Mouse (Mus musculus) natural killer cell, adult 2 months (primary cell): ENCODE data around the gene Tmem120a.
A peak's percentile ranks its signal among the peaks of the same experiment; 100 is the strongest.

ENCODE experiments used
- DNase-seq, 2 experiments: peaks; one replicate each; pipeline ENCODE4 v3.0.0; 2022; ENCODE audit warnings: low spot score in 2 of 2

The Tmem120a gene

GRCm38 (mm10) chr5:135743741-135744609 is at the start of gene Tmem120a:
Tmem120a (minus strand) TSS chr5:135744448.
- DNase-seq: peak; percentile 89

GRCm38 (mm10) chr5:135782901-135783300 is 38.7 kb upstream of the Tmem120a start:
- DNase-seq: no peak

DNA sequence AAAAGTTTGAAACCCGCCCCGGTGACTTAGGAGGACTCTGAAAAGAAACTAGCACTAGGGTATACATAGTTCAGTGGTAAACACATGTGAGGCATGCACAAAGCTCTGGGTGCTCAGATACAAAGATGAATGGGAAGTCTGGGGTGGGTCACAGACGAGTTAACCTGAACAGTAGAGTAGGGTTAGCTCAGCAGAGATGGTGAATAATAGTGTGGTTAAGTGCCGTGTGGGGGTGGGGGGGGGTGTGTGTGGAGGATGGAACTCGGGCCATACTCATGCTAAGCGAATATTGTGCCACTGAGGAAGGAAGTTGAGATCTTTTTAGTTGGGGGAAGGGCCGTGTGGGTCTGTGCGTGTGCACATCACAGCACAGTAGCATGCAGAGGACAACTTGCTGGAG is 36.1 kb upstream of the Tmem120a start:
- no peak for DNase-seq

DNA sequence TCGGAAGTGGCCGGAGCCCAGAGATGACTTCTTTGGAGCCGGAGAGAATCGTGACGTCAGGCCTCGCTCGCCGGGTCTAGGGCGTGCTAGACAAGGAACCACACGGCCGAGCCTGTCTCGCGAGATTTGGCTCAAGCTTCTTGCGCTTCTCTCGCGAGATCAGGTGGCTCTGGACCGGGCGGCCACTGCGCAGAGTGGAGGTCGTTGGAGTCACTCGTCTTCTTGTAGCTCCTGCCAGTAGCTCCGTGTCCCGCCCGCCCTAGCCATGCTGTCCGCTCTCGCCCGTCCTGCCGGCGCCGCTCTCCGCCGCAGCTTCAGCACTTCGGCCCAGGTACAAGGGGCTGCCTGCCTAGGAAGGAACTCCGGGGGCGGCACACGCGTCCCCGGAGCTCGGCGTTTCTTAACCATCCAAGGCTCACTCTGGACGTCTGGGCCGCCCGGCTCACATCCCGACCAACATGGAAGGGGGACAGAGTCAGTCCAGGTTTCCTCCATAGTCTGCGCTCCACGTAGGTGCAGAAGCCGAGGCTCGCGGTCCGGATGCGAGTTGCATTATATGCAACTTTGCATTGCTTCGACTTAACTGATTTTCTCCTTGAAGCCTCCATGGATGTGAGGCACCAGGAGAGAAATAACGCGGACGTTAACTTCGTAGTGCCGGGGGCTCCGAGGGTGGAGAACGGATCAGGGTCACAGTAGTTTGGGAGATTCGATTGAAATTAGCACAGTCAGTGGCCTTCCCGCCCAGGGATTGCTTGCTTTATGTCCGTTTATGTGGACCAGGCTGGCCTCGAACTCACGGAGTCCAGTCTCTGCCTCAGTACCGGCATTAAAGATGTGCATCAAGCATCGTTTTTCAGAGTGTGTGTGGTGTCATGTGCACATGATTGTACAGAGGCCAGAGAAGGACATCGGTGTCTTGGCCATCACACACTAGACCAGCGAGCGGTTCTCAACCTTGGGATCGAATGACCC is 34.5 kb upstream of the Tmem120a start, which contains the start of gene Mdh2:
TSS of gene Mdh2 (plus strand) at position 10 of the 975 bp plus-strand sequence.
- DNase-seq: peak; percentile 98 to 99

- no peak for DNase-seq
Measured at GRCm38 (mm10) chr5:135777796-135778470, 33.7 kb upstream of the Tmem120a start, which contains the start of gene Styxl1. Styxl1 (minus strand) TSS chr5:135778385.

- no peak for DNase-seq
Measured at GRCm38 (mm10) chr5:135776546-135776945, 32.3 kb upstream of the Tmem120a start.

- no peak for DNase-seq
Measured at GRCm38 (mm10) chr5:135772519-135772918, 28.3 kb upstream of the Tmem120a start.

- DNase-seq: no peak
Measured at GRCm38 (mm10) chr5:135764971-135765370, 20.7 kb upstream of the Tmem120a start.

- DNase-seq: peak; percentile 46 to 68
Measured at GRCm38 (mm10) chr5:135763526-135763925, 19.3 kb upstream of the Tmem120a start.

DNA sequence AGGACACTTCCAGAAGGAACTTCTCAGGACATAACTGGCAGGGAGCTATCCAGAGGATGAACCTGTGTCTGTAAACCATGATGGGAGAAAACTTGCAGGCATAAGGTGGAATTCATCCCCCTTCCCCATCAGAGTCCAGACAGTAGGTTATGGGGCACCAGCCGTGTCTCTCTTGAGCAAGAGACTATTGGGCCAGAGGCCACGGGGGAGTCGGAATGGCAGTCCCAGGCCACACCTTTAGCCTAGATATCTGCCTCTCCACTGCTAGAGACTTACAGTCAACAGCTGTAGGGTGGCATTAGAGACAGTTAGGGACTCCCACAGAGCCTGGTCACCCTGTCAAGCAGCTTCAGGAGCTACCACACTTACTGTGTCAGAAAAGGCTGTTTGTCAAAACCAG is 17.6 kb upstream of the Tmem120a start:
- DNase-seq: no peak

DNA sequence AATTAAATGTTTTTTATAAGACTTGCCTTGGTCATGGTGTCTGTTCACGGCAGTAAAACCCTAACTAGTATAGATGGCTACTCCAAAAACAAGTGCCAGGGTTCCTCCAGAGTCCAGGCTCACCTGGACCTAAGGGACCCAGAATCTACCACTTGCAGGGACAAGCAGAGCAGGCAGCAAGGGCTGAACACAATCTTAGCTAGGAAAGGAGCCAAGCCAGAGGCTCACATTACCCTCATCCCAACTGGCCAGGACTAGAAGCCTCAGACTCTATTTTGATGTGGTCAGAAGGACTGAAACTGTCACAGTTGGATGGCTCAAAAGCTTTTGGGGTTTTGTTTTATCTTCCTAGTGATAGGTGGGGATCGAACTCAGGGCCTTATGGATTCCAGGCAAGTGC is 7.3 kb upstream of the Tmem120a start:
- DNase-seq: no peak

GRCm38 (mm10) chr5:135751041-135751440 is 6.8 kb upstream of the Tmem120a start:
- DNase-seq: no peak

- no peak for DNase-seq
Measured at GRCm38 (mm10) chr5:135744742-135745141, 494 bp upstream of the Tmem120a start.

DNA sequence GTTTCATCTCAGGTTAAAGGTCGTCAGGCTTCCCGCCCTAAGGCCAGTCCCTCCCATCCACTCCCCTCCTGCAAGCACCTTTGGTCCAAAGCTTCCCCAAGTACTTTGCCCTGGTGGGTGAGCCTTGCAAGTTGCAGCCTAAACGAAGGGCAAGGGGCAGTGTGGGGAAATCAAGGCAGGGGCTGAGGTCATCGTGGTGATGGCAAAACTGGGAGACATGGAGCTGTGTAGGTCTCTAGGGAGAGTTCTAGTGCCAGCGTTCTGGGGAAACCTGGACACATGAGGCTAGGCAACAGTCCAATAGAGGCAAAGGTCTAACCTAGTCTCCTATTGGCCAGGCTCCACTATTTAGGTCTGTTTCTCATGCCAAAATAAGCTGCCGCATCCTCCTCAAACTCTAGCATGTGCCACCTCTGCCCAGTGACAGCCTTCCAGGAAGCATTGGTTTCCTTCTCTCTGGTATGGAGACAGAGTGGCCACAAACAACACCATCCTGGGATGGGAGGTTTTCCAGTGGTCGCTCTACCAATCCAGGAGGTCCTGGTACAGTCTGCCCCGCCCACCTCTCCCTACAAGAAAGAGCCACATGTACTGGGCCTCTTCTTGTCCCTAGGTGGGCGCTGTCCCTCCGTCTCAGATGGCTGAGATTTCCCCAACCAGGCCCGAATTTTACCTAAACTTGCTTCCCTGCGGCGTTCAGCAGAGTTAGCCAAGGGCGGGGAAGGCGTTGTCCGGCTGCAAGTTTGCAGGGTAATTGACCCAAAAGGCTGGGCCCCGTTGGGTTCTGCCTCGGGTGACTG is 1.1 kb downstream of the Tmem120a start:
- no peak for DNase-seq

- DNase-seq: no peak
Measured at GRCm38 (mm10) chr5:135742156-135742555, 2.1 kb downstream of the Tmem120a start.

DNA sequence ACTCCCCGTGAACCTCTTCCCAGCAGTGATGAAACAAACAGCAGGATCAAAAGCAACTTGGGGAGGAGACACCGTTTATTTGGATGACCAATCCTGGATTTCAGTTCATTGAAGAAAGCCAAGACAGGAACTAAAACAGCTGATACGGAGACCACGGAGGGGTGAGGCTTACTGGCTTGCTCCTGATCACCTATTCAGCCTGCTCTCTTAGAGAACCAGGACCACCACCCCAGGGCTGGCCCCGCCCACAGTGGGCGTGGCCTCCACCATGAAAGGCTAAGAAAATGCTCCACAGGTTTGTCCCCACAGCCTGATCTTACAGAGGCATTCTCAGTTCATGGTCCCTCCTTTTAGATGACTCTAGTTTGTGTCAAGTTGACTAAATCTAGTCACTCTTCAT is 6.0 kb downstream of the Tmem120a start:
- no peak for DNase-seq

- peak; percentile 15 to 24 for DNase-seq
Measured at GRCm38 (mm10) chr5:135737154-135737553, 7.1 kb downstream of the Tmem120a start.

DNA sequence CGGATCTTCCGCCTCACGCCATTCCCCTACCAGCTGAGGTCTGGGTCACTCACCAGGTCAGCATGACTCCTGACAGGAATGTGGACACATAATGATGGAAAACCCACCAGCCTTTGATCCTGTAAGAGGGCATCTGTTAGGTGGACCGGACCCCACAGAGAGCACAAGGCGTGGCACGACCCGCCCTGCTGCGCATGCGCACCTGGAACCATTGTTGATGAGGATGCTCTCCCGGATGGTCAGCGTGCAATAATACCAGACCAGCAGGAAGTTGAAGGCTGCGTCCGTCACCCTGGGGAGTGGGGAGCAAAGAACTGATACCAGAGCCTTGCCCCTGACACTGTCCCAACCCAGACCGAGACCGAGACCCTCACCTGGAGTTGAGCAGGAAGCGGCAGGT is 7.7 kb downstream of the Tmem120a start:
- no peak for DNase-seq

DNA sequence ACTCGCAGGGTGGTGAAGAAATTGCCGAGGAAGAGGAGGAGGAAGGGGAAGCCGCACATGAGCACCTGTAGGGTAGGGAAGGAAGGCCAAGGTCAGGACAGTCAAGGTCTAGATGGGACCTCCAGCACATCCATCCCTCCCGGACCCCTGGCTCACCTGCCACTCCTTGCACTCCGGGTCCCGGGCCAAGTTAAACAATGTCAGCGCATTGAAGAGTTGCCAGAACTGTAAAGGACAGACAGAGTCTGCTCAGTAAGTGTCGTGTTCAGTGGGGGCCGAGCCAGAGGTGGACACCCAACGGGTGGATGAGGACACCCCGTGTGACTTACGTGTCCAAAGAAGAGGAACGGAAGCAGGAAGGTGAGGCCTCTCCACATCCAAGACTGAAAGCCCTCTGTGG is 8.5 kb downstream of the Tmem120a start:
- DNase-seq: no peak

- no peak for DNase-seq
Measured at GRCm38 (mm10) chr5:135734057-135734680, 10.1 kb downstream of the Tmem120a start.
